Mouse (Mus musculus): Measurements from ENCODE around the gene Rnf43.

The Rnf43 gene

GRCm38 (mm10) chr11:87745632-87746555 is 83.4 kb downstream of the Rnf43 start:
- DNase-seq (ENCODE audit: low read depth, low spot score), result no peak

- no peak for DNase-seq (ENCODE audit: low read depth, low spot score)
Observed at GRCm38 (mm10) chr11:87747312-87747711, 84.8 kb downstream of the Rnf43 start.

- no peak for DNase-seq (ENCODE audit: low read depth, low spot score)
Observed at GRCm38 (mm10) chr11:87747716-87748115, 85.2 kb downstream of the Rnf43 start.

GRCm38 (mm10) chr11:87748132-87749119 is 85.9 kb downstream of the Rnf43 start:
- no peak for DNase-seq (ENCODE audit: low read depth, low spot score)

- DNase-seq (ENCODE audit: low read depth, low spot score), result no peak
Observed at GRCm38 (mm10) chr11:87749192-87750042, 86.9 kb downstream of the Rnf43 start.

GRCm38 (mm10) chr11:87750043-87750421 is 87.5 kb downstream of the Rnf43 start:
- no peak for DNase-seq (ENCODE audit: low read depth, low spot score)

- no peak for DNase-seq (ENCODE audit: low read depth, low spot score)
Observed at GRCm38 (mm10) chr11:87750521-87750920, 88.0 kb downstream of the Rnf43 start.

GRCm38 (mm10) chr11:87751031-87751430 is 88.5 kb downstream of the Rnf43 start:
- DNase-seq (ENCODE audit: low read depth, low spot score), result no peak

- DNase-seq (ENCODE audit: low read depth, low spot score), result no peak
Observed at GRCm38 (mm10) chr11:87751491-87751966, 89.0 kb downstream of the Rnf43 start.

- DNase-seq (ENCODE audit: low read depth, low spot score), result no peak
Observed at GRCm38 (mm10) chr11:87752307-87752706, 89.8 kb downstream of the Rnf43 start.

- DNase-seq (ENCODE audit: low read depth, low spot score), result no peak
Observed at GRCm38 (mm10) chr11:87753255-87753654, 90.7 kb downstream of the Rnf43 start.

GRCm38 (mm10) chr11:87753891-87754501 is 91.5 kb downstream of the Rnf43 start:
- DNase-seq (ENCODE audit: low read depth, low spot score), result no peak

- DNase-seq (ENCODE audit: low read depth, low spot score), result no peak
Observed at GRCm38 (mm10) chr11:87754603-87755002, 92.1 kb downstream of the Rnf43 start.

- no peak for DNase-seq (ENCODE audit: low read depth, low spot score)
Observed at GRCm38 (mm10) chr11:87755360-87756017, 93.0 kb downstream of the Rnf43 start.

GRCm38 (mm10) chr11:87756251-87756820 is 93.8 kb downstream of the Rnf43 start:
- no peak for DNase-seq (ENCODE audit: low read depth, low spot score)

- no peak for DNase-seq (ENCODE audit: low read depth, low spot score)
Observed at GRCm38 (mm10) chr11:87757001-87757954, 94.8 kb downstream of the Rnf43 start.

GRCm38 (mm10) chr11:87758161-87758911 is 95.8 kb downstream of the Rnf43 start:
- no peak for DNase-seq (ENCODE audit: low read depth, low spot score)
